Mouse (Mus musculus) liver, embryonic 14.5 days (tissue): ENCODE results near the gene Cilp. TPM values are rescaled to one million over a fixed set of nuclear protein-coding genes. Genes with fewer than 3 reads are reported as not detected.
"Not testable (repeated sequence)": the region's sequence is repeated elsewhere in the genome, so short reads cannot be mapped to it uniquely, and the experiment has no call there.

Source experiments
- ATAC-seq: fragments of 200-750 bp; cut with Nextera tagmentation; 2 replicates; pipeline ENCODE4 v1.8.0; 2017; ENCODE audit warnings: moderate number of reproducible peaks, mild to moderate bottlenecking, moderate library complexity; ENCODE audit not compliant: insufficient read depth
- DNase-seq, 3 experiments: peaks; one replicate each; pipeline ENCODE4 v3.0.0-alpha.2; 2012 to 2013; ENCODE audit warnings: low read depth in 3 of 3, low spot score in 3 of 3
- H3K27ac ChIP-seq: fragments of 300-500 bp; sonication (generic); 2 replicates; pipeline ENCODE4 v1.5.1; 2014; ENCODE audit warnings: moderate library complexity, mild to moderate bottlenecking, control low read depth, inconsistent platforms
- H3K27me3 ChIP-seq: fragments of 300-500 bp; sonication (generic); 2 replicates; pipeline ENCODE4 v1.6.1; 2014; ENCODE audit warnings: mild to moderate bottlenecking, low read length, moderate library complexity; ENCODE audit not compliant: control insufficient read depth, insufficient read depth
- H3K36me3 ChIP-seq: fragments of 300-500 bp; sonication (generic); replicated peaks from 2 replicates; pipeline ENCODE4 v1.6.1; 2014; ENCODE audit warnings: low read depth; ENCODE audit not compliant: control insufficient read depth, insufficient read depth
- H3K4me1 ChIP-seq, 2 experiments: fragments of 200-500 bp in 1 of 2; fragments of 300-500 bp in 1 of 2; sonication (generic) in 1 of 2; replicated peaks; 2 replicates each; pipeline ENCODE4 v1.6.1; 2012 to 2014; ENCODE audit warnings: antibody characterized with exemption in 1 of 2, inconsistent platforms in 1 of 2, low read length in 1 of 2; ENCODE audit not compliant: control insufficient read depth in 2 of 2, insufficient read depth in 2 of 2
- H3K4me2 ChIP-seq: fragments of 300-500 bp; sonication (generic); 2 replicates; pipeline ENCODE4 v1.6.1; 2014; ENCODE audit warnings: low read depth, mild to moderate bottlenecking, control low read depth, moderate library complexity
- H3K4me3 ChIP-seq, 2 experiments: fragments of 200-500 bp in 1 of 2; fragments of 300-500 bp in 1 of 2; sonication (generic) in 1 of 2; 2 replicates each; pipeline ENCODE4 v1.5.1; 2012 to 2014; ENCODE audit warnings: low read depth in 2 of 2, low read length in 2 of 2, mild to moderate bottlenecking in 2 of 2, control low read depth in 1 of 2, inconsistent platforms in 1 of 2, moderate library complexity in 1 of 2; ENCODE audit not compliant: insufficient read depth in 1 of 2
- H3K9ac ChIP-seq: fragments of 300-500 bp; sonication (generic); replicated peaks from 2 replicates; pipeline ENCODE4 v1.6.1; 2014; ENCODE audit warnings: mild to moderate bottlenecking, control low read depth, moderate library complexity
- H3K9me3 ChIP-seq: fragments of 300-500 bp; sonication (generic); 2 replicates; pipeline ENCODE4 v1.6.1; 2016; ENCODE audit warnings: low read length, mixed read lengths; ENCODE audit not compliant: control insufficient read depth
- CTCF ChIP-seq: IDR thresholded peaks from 2 replicates; pipeline ENCODE4 v1.5.1; 2016; ENCODE audit warnings: antibody characterized with exemption, low read depth, control low read depth
- EP300 ChIP-seq: IDR thresholded peaks from 2 replicates; pipeline ENCODE4 v1.6.1; 2016; ENCODE audit warnings: antibody characterized with exemption, low read depth
- WGBS: fragments of 180-500 bp; shearing (Covaris S2); extraction: QIAGEN DNeasy Blood & Tissue Kit; methylation state at CpG from one replicate; pipeline ENCODE4 v1.1.7; 2014; ENCODE audit not compliant: insufficient replicate concordance; 5-methylcytosine and 5-hydroxymethylcytosine counted together
- polyA plus RNA-seq, 2 experiments: library from polyadenylated mRNA; depleted of rRNA in 1 of 2; stranded (reverse) in 1 of 2; unstranded in 1 of 2; fragments of >200 nt; fragmentation: Nextera tagmentation in 1 of 2; extraction: Ambion mirVana in 1 of 2; gene quantifications; 2 replicates each; pipeline versions ENCODE4 v1.2.1 to v1.2.3; 2012 to 2014

Gene Cilp
- polyA plus RNA-seq, 2 experiments, result 0.01 TPM; not detected in 1

- TF ChIP-seq EP300 (no peak), CTCF (peak; percentile 52)
- Histone ChIP-seq H3K4me3 (no peak overlapping the region), H3K4me2 (no peak overlapping the region), H3K9me3 (no peaks in the 10 kb centered on the region), H3K27ac (no peak overlapping the region), H3K4me1 (no peaks in the 10 kb centered on the region), H3K27me3 (no peaks in the 10 kb centered on the region), H3K9ac (no peak overlapping the region), H3K36me3 (no peaks in the 10 kb centered on the region)
- no peak for ATAC-seq
- WGBS, result 3% methylated on average over 3 of the region's 3 CpGs
- DNase-seq, result peak; percentile 22 to 39 (median 24)
These were observed 18.3 kb downstream of the Cilp start for GRCm38 (mm10) chr9:65283301-65283700.

GRCm38 (mm10) chr9:65288252-65288651, 23.3 kb downstream of the Cilp start:
- not testable (repeated sequence) for H3K4me3 ChIP-seq, H3K9ac ChIP-seq, H3K4me2 ChIP-seq, H3K27me3 ChIP-seq, ATAC-seq, H3K36me3 ChIP-seq, H3K27ac ChIP-seq, H3K9me3 ChIP-seq, DNase-seq
- WGBS, result 44% methylated on average over 5 of the region's 5 CpGs
- peaks cover 11% of the 10 kb centered on the region in 2 experiments for H3K4me1 ChIP-seq

GRCm38 (mm10) chr9:65289988-65290387, 25.0 kb downstream of the Cilp start:
- Histone ChIP-seq H3K4me2 (no peak overlapping the region), H3K9ac (no peak overlapping the region), H3K4me3 (no peak overlapping the region), H3K27me3 (no peaks in the 10 kb centered on the region), H3K9me3 (no peaks in the 10 kb centered on the region), H3K4me1 (peaks cover 12% of the 10 kb centered on the region in 2 experiments), H3K27ac (no peak overlapping the region), H3K36me3 (no peaks in the 10 kb centered on the region)
- no peak for TF ChIP-seq EP300
- TF ChIP-seq CTCF, result no peak
- ATAC-seq (no peak), DNase-seq (no peak)
- 79% methylated on average over 4 of the region's 4 CpGs for WGBS

DNA sequence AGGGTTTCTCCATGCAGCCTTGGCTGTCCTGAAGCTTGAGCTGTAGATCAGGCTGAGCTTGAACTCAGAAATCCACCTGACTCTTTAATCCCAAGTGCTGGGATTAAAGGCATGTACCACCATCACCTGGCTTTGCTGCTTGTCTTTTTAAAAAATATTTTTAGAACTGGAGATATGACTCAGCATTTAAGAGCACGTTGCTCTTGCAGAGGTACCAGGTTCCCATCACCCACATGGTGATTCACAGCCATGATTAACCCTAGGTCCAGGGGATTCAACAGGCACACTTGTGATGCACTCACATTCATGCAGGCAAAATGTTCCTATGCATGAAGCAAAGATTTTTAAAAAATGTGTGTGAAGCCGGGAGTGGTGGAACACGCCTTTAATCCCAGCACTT, 27.4 kb downstream of the Cilp start:
- Histone ChIP-seq H3K9me3 (no peaks in the 10 kb centered on the region), H3K9ac (no peak overlapping the region), H3K4me2 (no peak overlapping the region), H3K27me3 (no peaks in the 10 kb centered on the region), H3K4me3 (no peak overlapping the region), H3K27ac (no peak overlapping the region), H3K36me3 (no peaks in the 10 kb centered on the region), H3K4me1 (peaks cover 14 to 18% of the 10 kb centered on the region in 2 experiments)
- 63% methylated on average over 3 of the region's 3 CpGs for WGBS
- DNase-seq (no peak), ATAC-seq (no peak)
- no peak for TF ChIP-seq EP300
- no peak for TF ChIP-seq CTCF

- 21% methylated on average over 5 of the region's 5 CpGs for WGBS
- H3K4me2 ChIP-seq, result peak overlapping the region; percentile 74
- TF ChIP-seq EP300 (no peak), CTCF (no peak)
- H3K36me3 ChIP-seq, result no peaks in the 10 kb centered on the region
- peaks cover 14 to 18% of the 10 kb centered on the region in 2 experiments for H3K4me1 ChIP-seq
- peak overlapping the region; percentile 94 to 95 for H3K4me3 ChIP-seq
- no peaks in the 10 kb centered on the region for H3K9me3 ChIP-seq
- ATAC-seq (no peak), DNase-seq (peak; percentile 37 to 58 (median 44))
- peak overlapping the region; percentile 64 for H3K27ac ChIP-seq
- no peaks in the 10 kb centered on the region for H3K27me3 ChIP-seq
- peak overlapping the region; percentile 74 for H3K9ac ChIP-seq
These were observed 28.1 kb downstream of the Cilp start for GRCm38 (mm10) chr9:65293119-65293518.
